Mouse (Mus musculus) erythroblast, embryonic 14.5 days (primary cell): ENCODE measurements around the gene Prdm11.

ENCODE experiments used
- GATA1 ChIP-seq: IDR thresholded peaks from 2 replicates; pipeline ENCODE4 v1.6.1; 2012; ENCODE audit warnings: low read length, inconsistent platforms, mixed read lengths
- TAL1 ChIP-seq: IDR thresholded peaks from 3 replicates; pipeline ENCODE4 v1.6.1; 2012; ENCODE audit warnings: low read length, inconsistent platforms, mixed read lengths

- TF ChIP-seq TAL1 = no peak
- no peak for TF ChIP-seq GATA1
These were observed 107.1 kb downstream of the Prdm11 start for GRCm38 (mm10) chr2:92938827-92939226.
